Mouse (Mus musculus): ENCODE measurements around the gene Lad1. TPM values are rescaled to one million over a fixed set of nuclear protein-coding genes. Genes with fewer than 3 reads are reported as not detected.

Gene Lad1
- polyA plus RNA-seq (2014; fragmentation: Nextera tagmentation; extraction: Ambion mirVana): 3.7 and 4.2 TPM in 2 replicates

DNA sequence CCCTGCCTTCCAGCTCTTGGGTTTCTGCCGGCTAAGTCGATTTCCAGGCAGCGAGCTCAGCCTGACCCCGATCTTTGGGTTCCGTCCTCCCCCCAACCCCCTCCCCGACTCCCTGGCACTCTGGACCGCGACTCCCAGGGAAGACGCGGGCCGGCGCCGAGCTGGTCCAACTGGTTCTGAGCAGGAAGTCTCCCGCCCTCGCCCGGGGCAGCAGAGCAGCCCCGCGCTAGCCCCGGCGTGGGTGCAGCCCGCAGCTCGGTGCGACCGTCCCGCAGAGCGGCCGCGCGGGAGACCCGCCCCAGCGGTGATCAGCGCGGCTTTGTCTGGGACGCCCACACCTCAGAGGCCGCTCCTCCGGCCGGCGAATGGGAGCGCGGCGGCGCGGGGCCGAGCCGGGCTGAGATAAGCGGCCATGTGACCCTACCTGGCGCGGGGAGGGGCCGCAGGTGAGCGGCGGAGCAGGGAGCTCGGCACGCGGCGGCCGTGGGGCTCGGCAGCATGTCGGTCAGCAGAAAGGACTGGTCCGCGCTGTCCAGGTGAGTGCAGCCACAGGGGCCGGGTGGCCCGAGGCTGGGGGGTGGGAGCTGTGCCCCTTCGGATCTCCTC, at the start of gene Lad1:
Gene Lad1, plus strand, starts transcription at position 118 of the 606 bp plus-strand sequence.
- Histone ChIP-seq H3K9ac (replicated peaks; ENCODE audit: low read length) (peak within 1 kb of the TSS; percentile 67), H3K4me1 (ENCODE audit: control insufficient read depth, insufficient read depth, low read length) (0 out of 2 replicates have a peak, but pooled peaks cover 6% of the 10 kb centered on the region), H3K4me2 (ENCODE audit: low read depth, low read length) (peak within 1 kb of the TSS; percentile 99), H3K27ac (replicated peaks; ENCODE audit: low read depth, low read length) (no peak within 1 kb of the TSS), H3K27me3 (ENCODE audit: control insufficient read depth, insufficient read depth, low read length) (peaks cover 31% of the 10 kb centered on the region), H3K36me3 (replicated peaks; ENCODE audit: control insufficient read depth, insufficient read depth, low read depth, low read length) (no peaks in the 10 kb centered on the region), H3K9me3 (replicated peaks; ENCODE audit: control insufficient read depth, low read length) (no peaks in the 10 kb centered on the region), H3K4me3 (ENCODE audit: low read depth, low read length) (peak within 1 kb of the TSS; percentile 57)
- DNase-seq (ENCODE audit: low spot score) (peak; percentile 54), ATAC-seq (replicated peaks; ENCODE audit: insufficient number of reproducible peaks, low FRiP score, low TSS enrichment, low read depth) (peak; percentile 58)
- WGBS: under 1% methylated on average over 60 of the region's 63 CpGs

DNA sequence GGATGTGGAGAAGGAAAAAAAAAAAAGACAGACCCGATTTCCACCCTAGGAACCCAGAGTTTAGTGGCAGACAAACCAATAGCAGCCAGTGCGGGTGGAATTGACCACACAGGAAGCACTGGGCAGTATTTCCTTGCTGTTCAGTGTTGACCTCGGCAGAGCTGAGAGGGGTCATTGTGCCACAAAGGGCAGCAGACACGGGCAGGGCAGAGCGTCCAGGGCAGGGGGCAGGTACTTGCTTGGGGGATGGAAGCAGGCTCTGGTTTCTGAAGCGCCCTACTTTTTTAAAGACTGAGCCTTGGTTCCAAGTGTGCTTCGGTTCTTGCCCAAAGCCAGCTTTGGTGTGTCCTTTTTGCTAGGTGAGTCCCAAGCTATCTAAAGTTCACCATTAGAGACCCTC, 48.2 kb upstream of the Lad1 start:
- Histone ChIP-seq H3K36me3 (replicated peaks; ENCODE audit: control insufficient read depth, insufficient read depth, low read depth, low read length) (no peaks in the 10 kb centered on the region), H3K9me3 (replicated peaks; ENCODE audit: control insufficient read depth, low read length) (no peaks in the 10 kb centered on the region), H3K4me3 (ENCODE audit: low read depth, low read length) (no peak overlapping the region), H3K27me3 (ENCODE audit: control insufficient read depth, insufficient read depth, low read length) (no peaks in the 10 kb centered on the region), H3K4me2 (ENCODE audit: low read depth, low read length) (no peak overlapping the region), H3K9ac (replicated peaks; ENCODE audit: low read length) (no peak overlapping the region), H3K4me1 (ENCODE audit: control insufficient read depth, insufficient read depth, low read length) (no peaks in the 10 kb centered on the region; the same call in 1 of the 2 replicates), H3K27ac (replicated peaks; ENCODE audit: low read depth, low read length) (no peak overlapping the region)
- no peak for ATAC-seq (replicated peaks; ENCODE audit: insufficient number of reproducible peaks, low FRiP score, low TSS enrichment, low read depth)
- WGBS: 48% methylated on average over 7 of the region's 7 CpGs
- DNase-seq (ENCODE audit: low spot score): no peak

DNA sequence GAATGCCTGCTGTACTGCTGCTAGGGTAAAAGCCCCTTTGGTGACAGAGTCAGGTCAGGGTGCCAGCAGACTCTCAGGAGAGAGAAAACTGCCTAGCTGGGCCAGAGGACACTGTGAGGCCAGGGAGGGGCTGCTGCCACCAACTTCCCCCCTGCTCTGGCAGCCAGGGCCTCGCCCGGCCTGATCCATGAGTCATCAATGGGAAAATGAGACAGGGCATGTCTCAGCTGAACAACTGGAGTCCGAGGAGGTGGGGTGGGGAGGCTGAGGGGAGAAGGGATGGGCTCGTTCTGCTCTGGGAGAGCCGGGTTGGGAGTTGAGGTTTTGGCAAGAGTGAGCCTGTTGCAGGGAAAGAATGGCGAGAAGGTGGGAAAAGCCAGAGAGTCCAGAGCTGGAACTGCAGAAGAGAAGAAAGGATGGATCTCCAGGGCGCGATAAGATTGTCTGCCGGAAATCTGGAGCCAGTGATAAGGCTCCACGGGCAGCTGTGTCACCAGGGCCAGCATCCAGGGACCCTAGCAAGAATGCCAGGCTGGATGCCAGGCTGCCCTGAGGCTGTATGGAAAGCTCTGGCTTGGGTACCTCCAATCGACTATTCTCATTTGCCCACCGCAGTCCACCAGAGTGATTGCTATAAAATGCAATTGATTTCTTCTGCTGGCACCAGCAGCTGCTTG, 47.4 kb upstream of the Lad1 start:
- ATAC-seq (replicated peaks; ENCODE audit: insufficient number of reproducible peaks, low FRiP score, low TSS enrichment, low read depth) (no peak), DNase-seq (ENCODE audit: low spot score) (no peak)
- no peaks in the 10 kb centered on the region; the same call in 1 of the 2 replicates for H3K4me1 ChIP-seq (ENCODE audit: control insufficient read depth, insufficient read depth, low read length)
- no peak overlapping the region for H3K27ac ChIP-seq (replicated peaks; ENCODE audit: low read depth, low read length)
- H3K4me3 ChIP-seq (ENCODE audit: low read depth, low read length): no peak overlapping the region
- 67% methylated on average over 12 of the region's 12 CpGs for WGBS
- H3K27me3 ChIP-seq (ENCODE audit: control insufficient read depth, insufficient read depth, low read length): no peaks in the 10 kb centered on the region
- H3K9ac ChIP-seq (replicated peaks; ENCODE audit: low read length): no peak overlapping the region
- H3K4me2 ChIP-seq (ENCODE audit: low read depth, low read length): no peak overlapping the region
- H3K36me3 ChIP-seq (replicated peaks; ENCODE audit: control insufficient read depth, insufficient read depth, low read depth, low read length): no peaks in the 10 kb centered on the region
- no peaks in the 10 kb centered on the region for H3K9me3 ChIP-seq (replicated peaks; ENCODE audit: control insufficient read depth, low read length)

DNA sequence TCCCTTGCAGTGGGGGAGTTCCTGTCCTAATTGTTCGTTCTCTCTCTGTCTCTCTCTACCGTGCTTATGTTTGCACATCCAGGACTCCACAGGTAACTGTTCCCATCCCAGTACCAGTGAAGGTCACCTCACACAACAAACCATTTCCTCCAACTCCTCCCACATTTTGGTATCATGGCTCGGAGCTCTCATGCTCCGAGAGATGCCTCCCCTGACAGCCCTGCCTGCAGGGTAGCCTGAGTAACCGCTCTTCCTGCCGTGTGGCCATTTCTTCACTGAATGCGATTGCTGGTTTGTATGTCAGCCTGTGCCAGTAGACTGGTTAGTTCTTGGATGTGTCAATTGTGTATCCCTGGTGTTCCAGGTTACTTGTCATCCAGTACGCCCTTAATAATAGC, 46.8 kb upstream of the Lad1 start:
- ATAC-seq (replicated peaks; ENCODE audit: insufficient number of reproducible peaks, low FRiP score, low TSS enrichment, low read depth): no peak
- 70% methylated on average over 8 of the region's 8 CpGs for WGBS
- H3K9me3 ChIP-seq (replicated peaks; ENCODE audit: control insufficient read depth, low read length): no peaks in the 10 kb centered on the region

DNA sequence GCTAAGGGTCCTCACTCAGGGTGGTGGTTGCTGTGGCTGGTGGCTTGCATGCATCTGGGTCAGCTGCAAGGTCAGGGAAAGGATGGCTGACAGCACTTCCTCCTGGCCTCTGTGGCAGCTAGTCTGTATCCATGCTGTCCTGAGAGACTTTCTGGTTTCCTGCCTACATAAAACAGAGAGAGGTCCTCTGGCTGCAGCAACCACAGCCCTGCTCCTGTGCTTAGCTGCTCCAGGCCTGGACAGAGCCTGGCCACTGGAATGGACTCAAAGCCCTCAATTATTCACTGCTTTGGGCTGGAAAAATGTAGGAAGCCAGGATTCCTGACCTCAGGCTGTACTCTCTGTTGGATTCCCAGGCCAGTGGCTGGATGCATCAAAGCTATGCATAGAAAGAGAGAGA, 41.8 kb upstream of the Lad1 start:
- no peak overlapping the region for H3K27ac ChIP-seq (replicated peaks; ENCODE audit: low read depth, low read length)
- no peak for DNase-seq (ENCODE audit: low spot score)
- peaks cover 5% of the 10 kb centered on the region for H3K4me1 ChIP-seq (ENCODE audit: control insufficient read depth, insufficient read depth, low read length)
- no peak for ATAC-seq (replicated peaks; ENCODE audit: insufficient number of reproducible peaks, low FRiP score, low TSS enrichment, low read depth)
- H3K4me3 ChIP-seq (ENCODE audit: low read depth, low read length): no peak overlapping the region
- no peak overlapping the region for H3K4me2 ChIP-seq (ENCODE audit: low read depth, low read length)
- H3K36me3 ChIP-seq (replicated peaks; ENCODE audit: control insufficient read depth, insufficient read depth, low read depth, low read length): no peaks in the 10 kb centered on the region
- no peaks in the 10 kb centered on the region for H3K27me3 ChIP-seq (ENCODE audit: control insufficient read depth, insufficient read depth, low read length)
- no peak overlapping the region for H3K9ac ChIP-seq (replicated peaks; ENCODE audit: low read length)
- no peaks in the 10 kb centered on the region for H3K9me3 ChIP-seq (replicated peaks; ENCODE audit: control insufficient read depth, low read length)

More for the DNA sequence above, 46.8 kb upstream of the Lad1 start:
- DNase-seq (ENCODE audit: low spot score): no peak
- no peaks in the 10 kb centered on the region for H3K27me3 ChIP-seq (ENCODE audit: control insufficient read depth, insufficient read depth, low read length)
- H3K4me3 ChIP-seq (ENCODE audit: low read depth, low read length): no peak overlapping the region
- no peak overlapping the region for H3K27ac ChIP-seq (replicated peaks; ENCODE audit: low read depth, low read length)
- no peaks in the 10 kb centered on the region; the same call in 1 of the 2 replicates for H3K4me1 ChIP-seq (ENCODE audit: control insufficient read depth, insufficient read depth, low read length)
- H3K9ac ChIP-seq (replicated peaks; ENCODE audit: low read length): no peak overlapping the region
- no peaks in the 10 kb centered on the region for H3K36me3 ChIP-seq (replicated peaks; ENCODE audit: control insufficient read depth, insufficient read depth, low read depth, low read length)
- H3K4me2 ChIP-seq (ENCODE audit: low read depth, low read length): no peak overlapping the region

DNA sequence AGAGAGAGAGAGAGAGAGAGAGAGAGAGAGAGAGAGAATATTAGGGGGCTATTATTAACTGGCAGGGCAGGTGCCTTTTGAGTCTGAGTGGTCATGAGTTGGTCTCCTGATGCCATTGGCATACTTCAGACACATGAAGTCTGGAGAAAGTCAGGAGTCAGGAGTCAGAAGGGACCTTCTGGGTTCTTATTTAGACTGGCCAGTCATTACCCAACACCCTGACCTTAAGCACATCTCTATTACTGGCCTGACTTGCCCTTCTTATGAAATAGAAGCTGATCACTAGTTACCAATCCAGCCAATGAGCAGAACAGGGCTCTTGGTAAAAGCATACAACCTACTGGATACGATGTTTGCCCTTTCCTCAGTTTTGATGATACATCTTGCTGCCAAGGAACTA, 41.4 kb upstream of the Lad1 start:
- 77% methylated on average over 1 of the region's 1 CpGs for WGBS

DNA sequence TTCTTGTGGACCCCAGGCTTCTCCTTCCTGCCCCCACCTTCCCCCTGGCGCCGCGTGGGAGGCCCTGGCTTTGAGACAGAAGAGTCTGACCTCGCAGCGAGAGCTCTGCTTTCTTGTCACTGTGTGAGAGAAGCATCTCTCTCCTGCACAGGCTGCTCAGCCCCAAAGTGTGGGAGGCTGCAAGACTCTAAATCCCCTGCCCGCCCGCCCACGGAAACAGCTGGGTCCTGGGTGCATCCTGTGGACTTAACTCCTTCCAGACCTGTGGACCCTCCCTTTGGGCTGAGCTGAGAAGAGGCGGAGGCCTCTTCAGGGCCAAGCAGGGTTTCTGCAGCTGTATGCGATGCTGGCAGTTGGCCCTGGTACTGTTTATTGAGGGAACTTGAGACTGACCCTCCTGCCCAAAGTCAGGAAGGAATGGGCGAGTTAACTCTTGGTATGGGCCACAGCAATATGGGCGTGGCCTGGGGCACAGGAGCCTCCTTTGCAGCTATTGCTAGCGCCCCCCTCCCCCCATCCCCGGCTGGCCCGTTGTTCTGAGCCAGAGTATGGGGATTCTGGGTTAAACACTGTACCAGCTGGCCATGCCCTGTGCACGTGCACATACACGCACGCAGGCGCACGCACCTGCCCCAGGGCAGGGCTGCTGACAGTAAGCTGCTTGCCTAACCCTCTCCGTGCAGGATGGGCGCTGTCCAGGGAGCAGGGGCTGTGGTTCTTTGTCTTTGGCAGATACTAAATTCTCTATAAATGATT, 39.4 kb upstream of the Lad1 start, which contains the start of gene Tnni1:
Gene Tnni1, plus strand, starts transcription at position 655 of the 756 bp plus-strand sequence.
- WGBS: 27% methylated on average over 22 of the region's 22 CpGs
- H3K4me1 ChIP-seq (ENCODE audit: control insufficient read depth, insufficient read depth, low read length): peaks cover 5% of the 10 kb centered on the region
- peak within 1 kb of the TSS; percentile 17 for H3K4me2 ChIP-seq (ENCODE audit: low read depth, low read length)
- H3K9me3 ChIP-seq (replicated peaks; ENCODE audit: control insufficient read depth, low read length): no peaks in the 10 kb centered on the region
- DNase-seq (ENCODE audit: low spot score) (peak; percentile 43), ATAC-seq (replicated peaks; ENCODE audit: insufficient number of reproducible peaks, low FRiP score, low TSS enrichment, low read depth) (0 out of 2 replicates have a peak, but pooled peaks have one; percentile 32)
- peak within 1 kb of the TSS; percentile 32; the same call in 1 of the 2 replicates for H3K27ac ChIP-seq (replicated peaks; ENCODE audit: low read depth, low read length)
- no peaks in the 10 kb centered on the region for H3K27me3 ChIP-seq (ENCODE audit: control insufficient read depth, insufficient read depth, low read length)
- no peak within 1 kb of the TSS for H3K4me3 ChIP-seq (ENCODE audit: low read depth, low read length)
- no peaks in the 10 kb centered on the region for H3K36me3 ChIP-seq (replicated peaks; ENCODE audit: control insufficient read depth, insufficient read depth, low read depth, low read length)
- H3K9ac ChIP-seq (replicated peaks; ENCODE audit: low read length): peak within 1 kb of the TSS; percentile 39; the same call in 1 of the 2 replicates

More for the DNA sequence above, 41.4 kb upstream of the Lad1 start:
- DNase-seq (ENCODE audit: low spot score) (no peak), ATAC-seq (replicated peaks; ENCODE audit: insufficient number of reproducible peaks, low FRiP score, low TSS enrichment, low read depth) (no peak)
- H3K4me2 ChIP-seq (ENCODE audit: low read depth, low read length): no peak overlapping the region
- no peaks in the 10 kb centered on the region for H3K27me3 ChIP-seq (ENCODE audit: control insufficient read depth, insufficient read depth, low read length)
- no peak overlapping the region for H3K4me3 ChIP-seq (ENCODE audit: low read depth, low read length)
- no peak overlapping the region for H3K27ac ChIP-seq (replicated peaks; ENCODE audit: low read depth, low read length)
- no peaks in the 10 kb centered on the region for H3K36me3 ChIP-seq (replicated peaks; ENCODE audit: control insufficient read depth, insufficient read depth, low read depth, low read length)
- no peak overlapping the region for H3K9ac ChIP-seq (replicated peaks; ENCODE audit: low read length)
- peaks cover 5% of the 10 kb centered on the region for H3K4me1 ChIP-seq (ENCODE audit: control insufficient read depth, insufficient read depth, low read length)
- H3K9me3 ChIP-seq (replicated peaks; ENCODE audit: control insufficient read depth, low read length): no peaks in the 10 kb centered on the region

Measured in embryonic facial prominence, embryonic 11.5 days (tissue).